Mouse (Mus musculus) cerebellum, adult 2 months (tissue): ENCODE data around the gene Enox2. TPM values are rescaled to one million over a fixed set of nuclear protein-coding genes. Genes with fewer than 3 reads are reported as not detected.

ENCODE experiments used
- DNase-seq, 2 experiments: peaks; one replicate each; pipeline ENCODE4 v3.0.0; 2021
- H3K27ac ChIP-seq: fragments of 200-500 bp; 2 replicates; pipeline ENCODE4 v1.5.1; 2012; ENCODE audit warnings: low read length, control low read depth, inconsistent platforms; ENCODE audit not compliant: insufficient read depth
- H3K27me3 ChIP-seq: fragments of 200-500 bp; 2 replicates; pipeline ENCODE4 v1.6.1; 2012; ENCODE audit warnings: inconsistent platforms, mild to moderate bottlenecking, low read length, moderate library complexity; ENCODE audit not compliant: control insufficient read depth, insufficient read depth
- H3K4me1 ChIP-seq: fragments of 200-500 bp; 2 replicates; pipeline ENCODE4 v1.6.1; 2011; ENCODE audit warnings: low read length; ENCODE audit not compliant: control insufficient read depth, insufficient read depth
- H3K4me3 ChIP-seq: fragments of 200-500 bp; replicated peaks from 2 replicates; pipeline ENCODE3; 2011; ENCODE audit warnings: mild to moderate bottlenecking, low read depth, low read length, control low read depth; ENCODE audit not compliant: insufficient read depth
- CTCF ChIP-seq: fragments of 200-500 bp; IDR thresholded peaks from 2 replicates; pipeline ENCODE4 v1.5.1; 2011; ENCODE audit warnings: low read depth, mild to moderate bottlenecking, control low read depth, low read length, moderate library complexity, borderline replicate concordance; ENCODE audit not compliant: insufficient read depth
- POLR2A ChIP-seq: fragments of 200-500 bp; IDR thresholded peaks from 2 replicates; pipeline ENCODE4 v1.6.1; 2011; ENCODE audit warnings: low read length, control low read depth, borderline replicate concordance; ENCODE audit not compliant: insufficient read depth
- WGBS: fragments of 180-500 bp; shearing (Covaris S2); methylation state at CpG from one replicate; pipeline ENCODE4 v1.1.7; 2018; 5-methylcytosine and 5-hydroxymethylcytosine counted together
- polyA plus RNA-seq: library from polyadenylated mRNA; depleted of rRNA; stranded (reverse); fragments of >200 nt; gene quantifications from 2 replicates; pipeline ENCODE4 v1.2.3, GENCODE M21; 2012; rRNA removed

Enox2 gene
- polyA plus RNA-seq, 1 experiment: 11.5 TPM

DNA sequence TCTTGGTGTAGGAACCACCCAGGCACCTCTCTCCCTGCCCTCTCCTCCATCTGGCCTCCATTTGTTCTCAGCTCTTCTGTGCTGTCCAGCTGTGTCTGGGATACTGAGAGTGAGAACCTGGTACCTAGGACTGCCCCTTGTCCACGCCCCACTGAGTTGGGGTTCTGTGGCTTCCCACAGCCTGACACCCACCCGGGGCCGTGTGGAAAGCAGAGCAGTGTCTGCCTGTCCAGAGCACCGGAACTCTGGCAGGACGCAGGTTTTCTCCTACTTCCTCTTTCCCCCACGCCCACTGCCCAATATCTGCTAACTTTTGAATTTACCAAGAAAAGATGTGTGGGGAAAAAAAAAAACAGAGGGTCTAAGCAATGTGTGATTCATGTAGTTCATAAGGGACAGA lies 213.0 kb downstream of the Enox2 start:
- Histone ChIP-seq H3K27me3 (no peaks in the 10 kb centered on the region), H3K27ac (no peak overlapping the region), H3K4me1 (no peaks in the 10 kb centered on the region), H3K4me3 (no peak overlapping the region)
- no peak for DNase-seq
- TF ChIP-seq POLR2A (no peak), CTCF (no peak)
- 85% methylated on average over 6 of the region's 6 CpGs for WGBS

DNA sequence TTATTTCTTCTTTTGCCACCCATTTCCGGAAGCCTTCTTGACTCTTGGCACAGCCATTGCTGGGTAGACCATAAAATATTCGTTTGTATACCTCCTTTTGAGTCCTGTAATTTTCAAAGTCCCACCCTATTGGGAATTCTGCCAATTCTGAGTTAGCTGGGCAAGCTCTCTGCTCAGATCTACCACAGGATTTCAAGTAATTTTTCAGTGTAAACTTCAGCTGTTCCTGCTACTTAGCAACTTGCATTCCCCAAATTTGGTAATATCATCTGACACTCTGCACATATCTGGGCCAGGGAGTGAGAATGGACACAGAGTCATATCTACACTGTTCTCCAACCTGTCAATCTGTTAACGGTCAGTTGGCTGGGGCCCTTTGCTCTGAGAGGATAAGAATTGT lies 214.5 kb downstream of the Enox2 start:
- Histone ChIP-seq H3K27me3 (no peaks in the 10 kb centered on the region), H3K27ac (no peak overlapping the region), H3K4me1 (no peaks in the 10 kb centered on the region), H3K4me3 (no peak overlapping the region)
- TF ChIP-seq POLR2A (no peak), CTCF (no peak)
- WGBS: 41% methylated on average over 3 of the region's 3 CpGs
- no peak for DNase-seq

DNA sequence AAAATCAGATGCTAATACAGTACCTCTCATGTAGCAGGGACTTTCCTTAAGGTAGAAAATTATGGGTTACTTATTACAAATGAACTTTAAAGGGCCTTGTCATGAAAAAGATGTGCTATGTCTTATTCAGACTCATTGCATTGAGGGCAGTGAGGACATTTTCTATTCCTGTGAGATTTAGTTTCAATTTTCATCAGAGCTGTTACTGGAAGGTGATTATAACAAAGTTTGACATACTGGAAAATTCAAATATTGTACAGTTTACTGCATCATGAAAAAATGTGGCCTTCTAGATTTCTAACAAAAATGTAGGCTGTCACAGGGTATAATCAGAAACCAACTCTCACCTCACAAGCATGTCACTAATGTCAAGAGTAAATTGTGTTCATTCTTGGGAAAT lies 242.9 kb downstream of the Enox2 start:
- H3K4me1 ChIP-seq: no peaks in the 10 kb centered on the region
- H3K27me3 ChIP-seq: no peaks in the 10 kb centered on the region
- DNase-seq: no peak
- TF ChIP-seq CTCF (no peak), POLR2A (no peak)
- no peak overlapping the region for H3K27ac ChIP-seq
- no peak overlapping the region for H3K4me3 ChIP-seq

DNA sequence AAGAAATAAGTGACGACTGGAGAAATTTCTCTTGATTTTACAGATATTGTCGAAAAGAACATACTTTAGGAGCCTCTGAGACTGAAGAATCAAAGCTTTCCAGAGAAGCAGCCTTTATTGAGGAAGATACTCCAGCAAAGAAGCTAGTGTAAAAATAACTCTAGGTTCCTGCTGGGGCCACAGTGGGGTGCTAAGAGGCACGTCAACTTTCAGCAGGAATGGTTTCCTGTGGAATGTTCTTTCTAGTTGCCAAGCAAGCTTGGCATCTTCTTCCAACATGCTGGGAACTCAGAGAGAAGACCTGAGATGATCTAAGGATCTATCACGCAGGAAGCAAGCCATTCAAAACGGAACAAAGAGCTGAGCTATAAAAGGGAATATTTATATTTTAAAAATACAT lies 278.3 kb downstream of the Enox2 start:
- TF ChIP-seq POLR2A (no peak), CTCF (no peak)
- peak; percentile 19 to 45 for DNase-seq
- H3K4me1 ChIP-seq: no peaks in the 10 kb centered on the region
- H3K4me3 ChIP-seq: no peak overlapping the region
- no peak overlapping the region for H3K27ac ChIP-seq
- WGBS: 20% methylated on average over 5 of the region's 5 CpGs
- H3K27me3 ChIP-seq: no peaks in the 10 kb centered on the region

DNA sequence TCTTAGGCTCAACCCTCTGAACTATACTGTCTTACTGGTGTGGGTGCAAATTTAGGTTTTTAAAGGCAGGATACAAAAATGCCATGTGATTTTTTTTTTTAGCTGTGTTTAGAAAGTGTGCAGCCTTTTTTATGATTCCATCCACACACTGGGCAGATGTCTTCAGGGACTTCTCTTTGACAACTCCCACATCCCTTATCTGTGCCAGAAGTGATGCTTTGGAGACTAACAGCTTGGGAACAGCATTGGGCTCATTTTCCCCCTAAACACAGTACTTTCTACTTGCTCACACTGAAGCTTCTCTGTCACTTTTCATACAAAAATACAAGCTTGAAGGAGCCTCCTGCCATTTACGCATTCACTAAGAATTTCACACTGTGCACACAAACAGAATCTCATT lies 282.4 kb downstream of the Enox2 start:
- 88% methylated on average over 1 of the region's 1 CpGs for WGBS
- DNase-seq: no peak

DNA sequence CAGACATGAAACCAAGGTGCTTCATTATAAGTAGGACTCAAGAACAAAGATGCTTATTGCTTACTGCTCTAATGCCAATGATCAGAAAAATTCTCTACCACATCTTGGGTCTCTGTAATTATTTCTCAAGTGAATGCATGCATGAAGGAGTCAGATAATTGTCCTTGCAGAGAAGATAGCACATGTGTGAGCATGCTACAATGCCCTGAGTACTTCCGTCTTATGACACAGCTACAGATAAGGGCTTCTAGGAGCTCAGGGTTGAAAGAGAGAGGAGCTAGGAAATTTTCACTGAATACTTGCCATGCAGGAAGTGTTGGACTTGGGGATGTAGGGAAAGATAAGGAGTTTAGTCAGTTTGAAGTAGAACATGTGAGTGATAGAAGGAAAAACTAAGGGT lies 285.2 kb downstream of the Enox2 start:
- H3K4me1 ChIP-seq: no peaks in the 10 kb centered on the region
- no peak for DNase-seq
- TF ChIP-seq CTCF (no peak), POLR2A (no peak)
- WGBS: 90% methylated on average over 1 of the region's 1 CpGs
- no peak overlapping the region for H3K4me3 ChIP-seq
- no peak overlapping the region for H3K27ac ChIP-seq
- no peaks in the 10 kb centered on the region for H3K27me3 ChIP-seq

More for the DNA sequence above, 282.4 kb downstream of the Enox2 start:
- Histone ChIP-seq H3K27me3 (no peaks in the 10 kb centered on the region), H3K4me1 (no peaks in the 10 kb centered on the region), H3K4me3 (no peak overlapping the region), H3K27ac (no peak overlapping the region)
- TF ChIP-seq POLR2A: no peak
- TF ChIP-seq CTCF: no peak

DNA sequence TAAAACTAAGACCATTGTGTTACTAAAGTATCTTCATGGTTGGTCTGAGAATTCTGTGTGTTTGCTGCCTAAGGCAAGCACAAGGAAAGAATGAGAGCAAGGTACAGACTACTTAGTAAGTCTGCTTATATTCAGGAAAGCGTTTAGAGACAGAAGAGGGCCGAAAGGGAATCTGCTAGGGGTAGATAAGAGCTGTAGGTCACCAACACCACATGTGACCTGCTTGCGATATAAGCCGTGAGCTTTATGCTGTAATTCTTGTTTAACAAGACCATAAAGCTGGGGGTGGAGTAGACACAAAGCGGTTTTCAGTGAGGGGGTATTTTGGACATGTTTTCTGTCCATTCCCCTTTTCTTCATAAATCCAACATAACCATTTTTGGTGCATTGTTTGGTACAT lies 302.4 kb downstream of the Enox2 start:
- TF ChIP-seq CTCF (no peak), POLR2A (no peak)

DNA sequence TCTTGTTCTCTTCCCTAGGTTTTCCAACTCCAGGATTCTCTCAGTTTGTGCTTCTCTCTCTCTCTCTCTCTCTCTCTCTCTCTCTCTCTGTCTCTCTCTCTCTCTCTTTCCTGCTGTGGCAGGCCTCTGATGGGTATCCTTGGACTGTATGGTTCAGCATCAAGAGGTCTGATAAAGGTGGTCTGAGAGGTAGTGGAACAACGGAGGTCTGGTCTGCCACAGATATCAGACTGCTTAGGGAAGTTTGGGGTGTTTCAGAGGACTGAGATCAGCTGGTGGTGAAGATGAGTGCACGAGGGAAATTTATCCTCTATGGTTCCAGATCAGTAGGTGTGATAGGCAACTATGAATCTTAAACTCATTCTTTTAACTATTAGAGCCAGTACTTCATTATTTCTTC lies 303.6 kb downstream of the Enox2 start:
- DNase-seq: no peak
- WGBS: 80% methylated on average over 2 of the region's 2 CpGs
- Histone ChIP-seq H3K4me1 (no peaks in the 10 kb centered on the region), H3K27me3 (no peaks in the 10 kb centered on the region), H3K4me3 (no peak overlapping the region), H3K27ac (no peak overlapping the region)
- TF ChIP-seq CTCF: no peak
- TF ChIP-seq POLR2A: no peak

More for the DNA sequence above, 302.4 kb downstream of the Enox2 start:
- H3K4me3 ChIP-seq: no peak overlapping the region
- no peaks in the 10 kb centered on the region for H3K27me3 ChIP-seq
- no peak overlapping the region for H3K27ac ChIP-seq
- no peaks in the 10 kb centered on the region for H3K4me1 ChIP-seq
- WGBS: 86% methylated on average over 5 of the region's 5 CpGs
- DNase-seq: no peak

Other genes starting within 250 kb of the Enox2 start
- gene Arhgap36, start 175.7 kb upstream of the Enox2 start, polyA plus RNA-seq: 6.3 and 8.3 TPM in 2 replicates